Mouse (Mus musculus): ENCODE data around the gene Apbb1.

DNA sequence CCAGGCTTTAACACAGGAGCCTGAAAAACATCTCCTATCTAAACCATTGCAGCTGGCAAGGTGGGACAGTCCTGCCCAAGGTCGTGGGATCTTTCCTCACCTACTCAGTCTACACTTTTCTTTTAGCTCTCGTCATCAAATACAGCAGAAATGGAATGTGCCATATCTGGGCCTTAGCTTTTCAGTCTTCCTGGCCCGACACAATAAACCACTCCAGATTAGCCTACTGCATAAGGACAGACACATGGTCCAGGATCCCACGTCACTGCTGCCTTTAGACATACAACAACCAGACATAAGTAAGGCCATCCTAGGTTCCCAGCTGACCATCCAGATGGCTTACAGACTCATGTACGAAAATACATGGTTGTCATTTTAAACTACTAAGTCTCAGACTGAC is 71.3 kb downstream of the Apbb1 start:
- TF ChIP-seq CTCF (IDR thresholded peaks at IDR 0.05; ENCODE audit: low read depth, low read length) (no peak), POLR2A (IDR thresholded peaks at IDR 0.05; ENCODE audit: insufficient read depth, low read length) (no peak), EP300 (IDR thresholded peaks at IDR 0.05; ENCODE audit: insufficient read depth, low read depth, low read length) (no peak)

Data from ES-Bruce4 (cell line).